Mouse (Mus musculus): ENCODE data around the gene Emx1. TPM values are rescaled to one million over a fixed set of nuclear protein-coding genes. Genes with fewer than 3 reads are reported as not detected.

Gene Emx1
- total and polyA plus RNA-seq, 3 experiments, result not detected

GRCm38 (mm10) chr6:85165440-85165921 lies 21.8 kb upstream of the Emx1 start:
- Histone ChIP-seq H3K79me2 (replicated peaks; ENCODE audit: control insufficient read depth, extremely low read depth, insufficient read depth, poor library complexity, severe bottlenecking) (no peaks in the 10 kb centered on the region), H3K4me3 (replicated peaks in 1 of 3; ENCODE audit: low read depth in 2 of 3, low read length in 2 of 3, poor library complexity in 1 of 3) (no peak overlapping the region), H3K36me3 (replicated peaks in 1 of 2; ENCODE audit: control insufficient read depth in 1 of 2, insufficient read depth in 1 of 2, low read length in 1 of 2) (no peaks in the 10 kb centered on the region), H3K4me1 (ENCODE audit: control insufficient read depth in 1 of 2, insufficient read depth in 2 of 2) (no peaks in the 10 kb centered on the region), H3K4me2 (ENCODE audit: insufficient read depth, low read depth, poor library complexity, severe bottlenecking) (no peak overlapping the region), H3K9me3 (replicated peaks; ENCODE audit: low read length) (no peaks in the 10 kb centered on the region), H3K27ac (ENCODE audit: insufficient read depth, low read depth) (no peak overlapping the region), H3K9ac (ENCODE audit: insufficient read depth, low read depth) (no peak overlapping the region), H3K27me3 (replicated peaks) (peaks cover 86% of the 10 kb centered on the region)
- DNase-seq (ENCODE audit: extremely low read depth), result no peak
- TF ChIP-seq ZKSCAN1 (IDR thresholded peaks at IDR 0.05; ENCODE audit: borderline replicate concordance, low read depth, low read length) (no peak), USF2 (conservative IDR thresholded peaks at IDR 0.05; ENCODE audit: low read depth, low read length) (no peak), JUND (conservative IDR thresholded peaks at IDR 0.05; ENCODE audit: low read depth, low read length) (no peak), MXI1 (IDR thresholded peaks at IDR 0.05; ENCODE audit: low read depth, low read length) (no peak), ZNF384 (IDR thresholded peaks at IDR 0.05; ENCODE audit: low read depth, low read length) (no peak), HCFC1 (IDR thresholded peaks at IDR 0.05; ENCODE audit: low read depth, low read length) (no peak), BHLHE40 (IDR thresholded peaks at IDR 0.05; ENCODE audit: low read depth, low read length) (no peak), NELFE (IDR thresholded peaks at IDR 0.05; ENCODE audit: low read depth, low read length) (no peak), POLR2A (IDR thresholded peaks at IDR 0.05; ENCODE audit: low read depth, low read length) (no peak), IRF4 (IDR thresholded peaks at IDR 0.05; ENCODE audit: low read depth, low read length) (no peak), MYC (IDR thresholded peaks at IDR 0.05; ENCODE audit: low read depth, low read length) (no peak), PAX5 (IDR thresholded peaks at IDR 0.05; ENCODE audit: low read length) (no peak), CHD2 (IDR thresholded peaks at IDR 0.05; ENCODE audit: low read length) (no peak)
- in situ Hi-C loops (cut with MboI; ENCODE audit: low pct_ligation_motif_present, low pct_unique_long_range_greater_than_20kb, low sequenced_read_pairs), result no loop called here
- dilution Hi-C loops (cut with MboI; ENCODE audit: extremely low pct_ligation_motif_present, extremely low pct_unique_long_range_greater_than_20kb, low sequenced_read_pairs), result no loop called here

DNA sequence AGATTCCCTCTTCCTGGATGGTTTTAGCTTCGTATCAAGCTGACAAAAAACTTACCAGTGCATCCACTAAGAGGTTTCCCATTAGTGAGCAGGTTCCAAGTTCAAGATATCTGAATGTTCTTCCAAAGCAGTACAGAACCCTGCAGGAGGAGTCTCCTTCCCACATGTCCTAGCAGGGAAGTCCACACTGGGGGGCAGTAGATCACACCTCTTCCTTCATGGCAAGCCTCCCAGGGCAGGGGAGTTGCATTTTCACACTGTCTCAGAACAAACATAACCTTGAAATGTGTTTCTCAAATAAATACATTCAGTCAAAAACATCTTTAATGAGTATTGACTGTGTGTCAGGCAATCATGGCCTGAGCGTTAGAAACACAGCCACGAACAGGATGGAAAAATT lies 7.7 kb upstream of the Emx1 start:
- H3K9ac ChIP-seq (ENCODE audit: insufficient read depth, low read depth), result no peak overlapping the region
- no peak for DNase-seq (ENCODE audit: extremely low read depth)
- dilution Hi-C loops (cut with MboI; ENCODE audit: extremely low pct_ligation_motif_present, extremely low pct_unique_long_range_greater_than_20kb, low sequenced_read_pairs) (no loop called here), in situ Hi-C loops (cut with MboI; ENCODE audit: low pct_ligation_motif_present, low pct_unique_long_range_greater_than_20kb, low sequenced_read_pairs) (no loop called here)
- no peaks in the 10 kb centered on the region for H3K79me2 ChIP-seq (replicated peaks; ENCODE audit: control insufficient read depth, extremely low read depth, insufficient read depth, poor library complexity, severe bottlenecking)
- H3K27me3 ChIP-seq (replicated peaks), result peaks cover 71% of the 10 kb centered on the region
- no peak overlapping the region for H3K27ac ChIP-seq (ENCODE audit: insufficient read depth, low read depth)
- H3K4me1 ChIP-seq (ENCODE audit: control insufficient read depth in 1 of 2, insufficient read depth in 2 of 2), result no peaks in the 10 kb centered on the region
- TF ChIP-seq MXI1 (IDR thresholded peaks at IDR 0.05; ENCODE audit: low read depth, low read length) (no peak), TCF12 (IDR thresholded peaks at IDR 0.05; ENCODE audit: low read depth, low read length) (no peak), POLR2AphosphoS2 (IDR thresholded peaks at IDR 0.05; ENCODE audit: low read depth, low read length) (no peak), CTCF (conservative IDR thresholded peaks at IDR 0.05 in 1 of 2, IDR thresholded peaks at IDR 0.05 in 1 of 2; ENCODE audit: low read depth in 2 of 2, low read length in 2 of 2) (no peak; a peak in 1 of 4 replicates), SMC3 (IDR thresholded peaks at IDR 0.05; ENCODE audit: low read depth, low read length) (no peak)
- H3K36me3 ChIP-seq (replicated peaks in 1 of 2; ENCODE audit: control insufficient read depth in 1 of 2, insufficient read depth in 1 of 2, low read length in 1 of 2), result no peaks in the 10 kb centered on the region
- no peak overlapping the region for H3K4me3 ChIP-seq (replicated peaks in 1 of 3; ENCODE audit: low read depth in 2 of 3, low read length in 2 of 3, poor library complexity in 1 of 3)
- H3K4me2 ChIP-seq (ENCODE audit: insufficient read depth, low read depth, poor library complexity, severe bottlenecking), result no peak overlapping the region
- H3K9me3 ChIP-seq (replicated peaks; ENCODE audit: low read length), result peaks cover 7% of the 10 kb centered on the region
